Mouse (Mus musculus) Patski (cell line): Measurements from ENCODE around the gene Rassf1. TPM values are rescaled to one million over a fixed set of nuclear protein-coding genes. Genes with fewer than 3 reads are reported as not detected.

ENCODE experiments used
- ATAC-seq: fragments of 100-300 bp; one replicate; pipeline ENCODE4 v1.8.0; 2021
- CTCF ChIA-PET: fragments of 350-600 bp; sonication (Branson Sonifier 250); formaldehyde crosslinking; loops from one replicate; lab custom pipeline; 2022; ENCODE audit warnings: inconsistent platforms; lab: Charles Lee
- POLR2A ChIA-PET: fragments of 350-600 bp; sonication (Branson Sonifier 250); formaldehyde crosslinking; loops from one replicate; lab custom pipeline; 2022; ENCODE audit warnings: antibody characterized with exemption, inconsistent platforms; lab: Charles Lee
- DNase-seq: peaks from one replicate; pipeline ENCODE4 v3.0.0-alpha.2; 2011; ENCODE audit warnings: low read depth, low spot score
- H3K27me3 ChIP-seq: fragments of 371-371 bp; one replicate; pipeline ENCODE4 v1.5.1; 2021
- CTCF ChIP-seq: fragments of 100-300 bp; IDR thresholded peaks from one replicate; pipeline ENCODE4 v1.5.1; 2021
- in situ Hi-C: fragments of 300-500 bp; cut with MboI; formaldehyde crosslinking; loops from 3 replicates; pipeline ENCODE4 v1.11.1; 2018; ENCODE audit warnings: low pct_unique_long_range_greater_than_20kb, mixed read lengths
- polyA plus RNA-seq: library from polyadenylated mRNA; unstranded; gene quantifications from one replicate; pipeline ENCODE4 v1.2.3, GENCODE M21; 2021

Gene Rassf1
- polyA plus RNA-seq, 1 experiment from 2014 or later: 51.8 TPM

- no peak for DNase-seq
- POLR2A ChIA-PET: interaction anchor here (0.9 kb wide), 1 partner anchor 8 kb away, joined by 4 read pairs; no protein-coding TSS in a partner anchor
- in situ Hi-C loops: loop anchor here (25.0 kb wide), 1 partner anchor 861 kb away; the partner anchor contains the start of gene Tex264
- no peak for TF ChIP-seq CTCF
- CTCF ChIA-PET: no interaction called here
- ATAC-seq: no peak
- H3K27me3 ChIP-seq: no peaks in the 10 kb centered on the region
Measured at GRCm38 (mm10) chr9:107547957-107548356, 3.4 kb upstream of the Rassf1 start.

- ChIA-PET CTCF (interaction anchor here (0.7 kb wide), 1 partner anchor 9 kb away, joined by 3 read pairs; no protein-coding TSS in a partner anchor), POLR2A (no interaction called here)
- H3K27me3 ChIP-seq: no peaks in the 10 kb centered on the region
- in situ Hi-C loops: loop anchor here (25.0 kb wide), 1 partner anchor 862 kb away; the partner anchor contains the start of gene Tex264
- ATAC-seq (no peak), DNase-seq (no peak)
- no peak for TF ChIP-seq CTCF
Measured at GRCm38 (mm10) chr9:107548820-107549219, 2.5 kb upstream of the Rassf1 start.

GRCm38 (mm10) chr9:107549297-107550074, 1.9 kb upstream of the Rassf1 start:
- DNase-seq (no peak), ATAC-seq (no peak)
- TF ChIP-seq CTCF: no peak
- in situ Hi-C loops: loop anchor here (25.0 kb wide), 1 partner anchor 862 kb away; the partner anchor contains the start of gene Tex264
- ChIA-PET CTCF (no interaction called here), POLR2A (no interaction called here)
- H3K27me3 ChIP-seq: no peaks in the 10 kb centered on the region

GRCm38 (mm10) chr9:107550491-107551116, 751 bp upstream of the Rassf1 start:
- TF ChIP-seq CTCF: no peak
- POLR2A ChIA-PET: interaction anchor here (0.6 kb wide), 1 partner anchor 79 kb away, joined by 3 read pairs; no protein-coding TSS in a partner anchor
- in situ Hi-C loops: no loop called here

GRCm38 (mm10) chr9:107551890-107552355, 568 bp downstream of the Rassf1 start:
- POLR2A ChIA-PET: no interaction called here
- TF ChIP-seq CTCF: no peak
- in situ Hi-C loops: no loop called here
- ATAC-seq (no peak), DNase-seq (no peak)
- CTCF ChIA-PET: no interaction called here
- no peaks in the 10 kb centered on the region for H3K27me3 ChIP-seq

More at GRCm38 (mm10) chr9:107550491-107551116, 751 bp upstream of the Rassf1 start:
- no peaks in the 10 kb centered on the region for H3K27me3 ChIP-seq
- DNase-seq: no peak
- CTCF ChIA-PET: no interaction called here
- ATAC-seq: no peak

- ChIA-PET CTCF (no interaction called here), POLR2A (interaction anchor here (1.1 to 2.7 kb wide), 2 partner anchors 12 to 28 kb away, joined by 3 to 10 read pairs; partner anchors contain the start of genes Cyb561d2, Hyal3 and Nprl2)
- TF ChIP-seq CTCF: no peak
- in situ Hi-C loops: no loop called here
- DNase-seq: no peak
- ATAC-seq: no peak
- no peaks in the 10 kb centered on the region for H3K27me3 ChIP-seq
Measured at GRCm38 (mm10) chr9:107552690-107553393, 1.5 kb downstream of the Rassf1 start.

GRCm38 (mm10) chr9:107553541-107554318, 2.4 kb downstream of the Rassf1 start:
- no peak for TF ChIP-seq CTCF
- DNase-seq (no peak), ATAC-seq (peak; percentile 27)
- in situ Hi-C loops: no loop called here
- no peaks in the 10 kb centered on the region for H3K27me3 ChIP-seq
- ChIA-PET POLR2A (interaction anchor here (0.7 to 2.7 kb wide), 7 partner anchors 9 to 255 kb away, joined by 3 to 10 read pairs (median 3); partner anchors contain the start of genes Cyb561d2, Hyal3, Ifrd2 and Nprl2), CTCF (no interaction called here)

GRCm38 (mm10) chr9:107554319-107554825, 3.0 kb downstream of the Rassf1 start:
- ATAC-seq (peak; percentile 74), DNase-seq (peak; percentile 88)
- no peaks in the 10 kb centered on the region for H3K27me3 ChIP-seq
- POLR2A ChIA-PET: interaction anchor here (0.7 to 2.7 kb wide), 7 partner anchors 8 to 256 kb away, joined by 3 to 10 read pairs (median 5); partner anchors contain the start of genes Cyb561d2, Ifrd2, Nprl2 and Tusc2
- in situ Hi-C loops: no loop called here
- no peak for TF ChIP-seq CTCF
- CTCF ChIA-PET: no interaction called here

- DNase-seq: no peak
- H3K27me3 ChIP-seq: no peaks in the 10 kb centered on the region
- ChIA-PET CTCF (interaction anchor here (1.4 kb wide), 1 partner anchor 90 kb away, joined by 3 read pairs; no protein-coding TSS in a partner anchor), POLR2A (interaction anchor here (1.1 to 2.7 kb wide), 5 partner anchors 8 to 32 kb away, joined by 3 to 10 read pairs (median 5); partner anchors contain the start of genes Cyb561d2, Ifrd2, Nprl2 and Tusc2)
- ATAC-seq: peak; percentile 27
- in situ Hi-C loops: no loop called here
- TF ChIP-seq CTCF: no peak
Measured at GRCm38 (mm10) chr9:107555031-107555457, 3.7 kb downstream of the Rassf1 start.
